Mouse (Mus musculus): ENCODE measurements around the gene Hamp2.
A peak's percentile ranks its signal among the peaks of the same experiment; 100 is the strongest.

Gene Hamp2

GRCm38 (mm10) chr7:30891746-30892145 is 32.7 kb downstream of the Hamp2 start:
- no peak for DNase-seq (ENCODE audit: low read depth, low spot score)

GRCm38 (mm10) chr7:30890681-30891080 is 33.8 kb downstream of the Hamp2 start:
- no peak for DNase-seq (ENCODE audit: low read depth, low spot score)

GRCm38 (mm10) chr7:30888786-30889185 is 35.7 kb downstream of the Hamp2 start:
- DNase-seq (ENCODE audit: low read depth, low spot score): no peak

GRCm38 (mm10) chr7:30887568-30888188 is 36.8 kb downstream of the Hamp2 start:
- DNase-seq (ENCODE audit: low read depth, low spot score): peak; percentile 71

GRCm38 (mm10) chr7:30886852-30887251 is 37.6 kb downstream of the Hamp2 start:
- DNase-seq (ENCODE audit: low read depth, low spot score): no peak

GRCm38 (mm10) chr7:30884047-30884446 is 40.4 kb downstream of the Hamp2 start:
- DNase-seq (ENCODE audit: low read depth, low spot score): no peak

GRCm38 (mm10) chr7:30881367-30881766 is 43.1 kb downstream of the Hamp2 start:
- no peak for DNase-seq (ENCODE audit: low read depth, low spot score)

GRCm38 (mm10) chr7:30880176-30880575 is 44.3 kb downstream of the Hamp2 start, which contains the start of gene Cd22:
Cd22 (minus strand) TSS chr7:30880342.
- peak; percentile 46 for DNase-seq (ENCODE audit: low read depth, low spot score)

- DNase-seq (ENCODE audit: low read depth, low spot score): no peak
Measured at GRCm38 (mm10) chr7:30878950-30879349, 45.5 kb downstream of the Hamp2 start.

GRCm38 (mm10) chr7:30873083-30873482 is 51.4 kb downstream of the Hamp2 start:
- DNase-seq (ENCODE audit: low read depth, low spot score): peak; percentile 61

Measured in CD4-positive helper T cell, adult 2 months (primary cell).